Mouse (Mus musculus) neural tube, embryonic 12.5 days (tissue): Measurements from ENCODE around the gene Hist1h3f. TPM values are rescaled to one million over a fixed set of nuclear protein-coding genes. Genes with fewer than 3 reads are reported as not detected.
"Not testable (repeated sequence)": the region's sequence is repeated elsewhere in the genome, so short reads cannot be mapped to it uniquely, and the experiment has no call there.

Experiments
- ATAC-seq: fragments of 200-750 bp; cut with Nextera tagmentation; 2 replicates; pipeline ENCODE4 v1.8.0; 2017; ENCODE audit warnings: low read depth, mild to moderate bottlenecking, moderate TSS enrichment, moderate library complexity; ENCODE audit not compliant: low FRiP score
- H3K27ac ChIP-seq: fragments of 300-500 bp; sonication (generic); 2 replicates; pipeline ENCODE4 v1.5.1; 2016
- H3K27me3 ChIP-seq: fragments of 300-500 bp; sonication (generic); replicated peaks from 2 replicates; pipeline ENCODE4 v1.6.1; 2016; ENCODE audit warnings: mild to moderate bottlenecking
- H3K36me3 ChIP-seq: fragments of 300-500 bp; sonication (generic); 2 replicates; pipeline ENCODE4 v1.6.1; 2016; ENCODE audit warnings: mild to moderate bottlenecking
- H3K4me1 ChIP-seq: fragments of 300-500 bp; sonication (generic); 2 replicates; pipeline ENCODE4 v1.6.1; 2016
- H3K4me2 ChIP-seq: fragments of 300-500 bp; sonication (generic); replicated peaks from 2 replicates; pipeline ENCODE4 v1.6.1; 2016; ENCODE audit warnings: mild to moderate bottlenecking
- H3K4me3 ChIP-seq: fragments of 300-500 bp; sonication (generic); 2 replicates; pipeline ENCODE4 v1.5.1; 2016
- H3K9ac ChIP-seq: fragments of 300-500 bp; sonication (generic); 2 replicates; pipeline ENCODE4 v1.6.1; 2016; ENCODE audit warnings: mild to moderate bottlenecking
- H3K9me3 ChIP-seq: fragments of 300-500 bp; sonication (generic); 2 replicates; pipeline ENCODE4 v1.6.1; 2016; ENCODE audit warnings: mild to moderate bottlenecking
- WGBS: fragments of 180-500 bp; shearing (Covaris S2); methylation state at CpG from one replicate; pipeline ENCODE4 v1.1.7; 2016; 5-methylcytosine and 5-hydroxymethylcytosine counted together
- polyA plus RNA-seq: library from polyadenylated mRNA; unstranded; fragments of >200 nt; fragmentation: Nextera tagmentation; extraction: Ambion mirVana; gene quantifications from 2 replicates; pipeline ENCODE4 v1.2.1, GENCODE M21; 2016

Gene Hist1h3f
- polyA plus RNA-seq, 1 experiment from 2014 or later, result 0.60 TPM

- WGBS, result 0% methylated on average over 13 of the region's 14 CpGs
- H3K27me3 ChIP-seq, H3K9me3 ChIP-seq, H3K27ac ChIP-seq, H3K36me3 ChIP-seq, H3K4me1 ChIP-seq: not testable (repeated sequence)
- Histone ChIP-seq H3K9ac (peak overlapping the region; percentile 61; the same call in 1 of the 2 replicates), H3K4me2 (peak overlapping the region; percentile 52), H3K4me3 (peak overlapping the region; percentile 48)
- ATAC-seq, result peak; percentile 1
Measured at GRCm38 (mm10) chr13:23544787-23545120, 902 bp downstream of the Hist1h3f start.

- Histone ChIP-seq H3K9ac (no peak overlapping the region), H3K4me1 (peaks cover 7% of the 10 kb centered on the region; the same call in 1 of the 2 replicates), H3K36me3 (no peaks in the 10 kb centered on the region), H3K9me3 (no peaks in the 10 kb centered on the region), H3K4me2 (no peak overlapping the region), H3K27ac (no peak overlapping the region), H3K27me3 (no peaks in the 10 kb centered on the region), H3K4me3 (no peak overlapping the region)
- ATAC-seq, result no peak
- 89% methylated on average over 5 of the region's 5 CpGs for WGBS
Measured at GRCm38 (mm10) chr13:23546694-23547093, 2.8 kb downstream of the Hist1h3f start.

- H3K27me3 ChIP-seq, result no peaks in the 10 kb centered on the region
- H3K4me3 ChIP-seq, result peak overlapping the region; percentile 41
- 4% methylated on average over 3 of the region's 3 CpGs for WGBS
- H3K4me1 ChIP-seq, result peaks cover 12% of the 10 kb centered on the region; the same call in 1 of the 2 replicates
- no peak for ATAC-seq
- H3K4me2 ChIP-seq, result peak overlapping the region; percentile 65
- H3K36me3 ChIP-seq, result no peaks in the 10 kb centered on the region
- peak overlapping the region; percentile 43 for H3K27ac ChIP-seq
- H3K9ac ChIP-seq, result peak overlapping the region; percentile 53
- H3K9me3 ChIP-seq, result no peaks in the 10 kb centered on the region
Measured at GRCm38 (mm10) chr13:23550761-23551145, 6.9 kb downstream of the Hist1h3f start.

- peak; percentile 80 for ATAC-seq
- not testable (repeated sequence) for H3K27me3 ChIP-seq, H3K36me3 ChIP-seq, H3K9me3 ChIP-seq
- Histone ChIP-seq H3K4me2 (peak within 1 kb of the TSS; percentile 65), H3K27ac (peak within 1 kb of the TSS; percentile 43), H3K4me1 (peaks cover 12% of the 10 kb centered on the region; the same call in 1 of the 2 replicates), H3K4me3 (peak within 1 kb of the TSS; percentile 41), H3K9ac (peak within 1 kb of the TSS; percentile 53)
- under 1% methylated on average over 47 of the region's 47 CpGs for WGBS
Measured at GRCm38 (mm10) chr13:23551146-23551834, 7.4 kb downstream of the Hist1h3f start, which contains the start of gene Hist1h4f. TSS of gene Hist1h4f (minus strand) at chr13:23551648.

GRCm38 (mm10) chr13:23551931-23552914 lies 8.4 kb downstream of the Hist1h3f start:
- Histone ChIP-seq H3K9ac (0 out of 2 replicates have a peak overlapping the region, but pooled peaks have one; percentile 53), H3K4me2 (peak overlapping the region; percentile 65), H3K27ac (no peak overlapping the region; the same call in 1 of the 2 replicates), H3K36me3 (no peaks in the 10 kb centered on the region), H3K9me3 (no peaks in the 10 kb centered on the region), H3K27me3 (no peaks in the 10 kb centered on the region), H3K4me1 (peaks cover 12% of the 10 kb centered on the region; the same call in 1 of the 2 replicates), H3K4me3 (peak overlapping the region; percentile 41; the same call in 1 of the 2 replicates)
- WGBS, result 54% methylated on average over 8 of the region's 8 CpGs
- no peak for ATAC-seq

GRCm38 (mm10) chr13:23552962-23553361 lies 9.1 kb downstream of the Hist1h3f start, which contains the start of gene Hist1h1d:
TSS of gene Hist1h1d (plus strand) at chr13:23553262.
- ATAC-seq, result no peak
- Histone ChIP-seq H3K4me1 (peaks cover 12% of the 10 kb centered on the region; the same call in 1 of the 2 replicates), H3K9ac (no peak within 1 kb of the TSS), H3K4me2 (peak within 1 kb of the TSS; percentile 98; the same call in 1 of the 2 replicates), H3K9me3 (no peaks in the 10 kb centered on the region), H3K27me3 (no peaks in the 10 kb centered on the region), H3K27ac (no peak within 1 kb of the TSS; the same call in 1 of the 2 replicates), H3K36me3 (no peaks in the 10 kb centered on the region), H3K4me3 (no peak within 1 kb of the TSS)

GRCm38 (mm10) chr13:23554393-23554792 lies 10.5 kb downstream of the Hist1h3f start:
- no peak for ATAC-seq
- peaks cover 12% of the 10 kb centered on the region; the same call in 1 of the 2 replicates for H3K4me1 ChIP-seq
- H3K27me3 ChIP-seq, result no peaks in the 10 kb centered on the region
- peak overlapping the region; percentile 57 for H3K4me3 ChIP-seq
- peak overlapping the region; percentile 98 for H3K4me2 ChIP-seq
- peak overlapping the region; percentile 86; the same call in 1 of the 2 replicates for H3K9ac ChIP-seq
- H3K36me3 ChIP-seq, result no peaks in the 10 kb centered on the region
- WGBS, result 23% methylated on average over 9 of the region's 9 CpGs
- no peak overlapping the region for H3K27ac ChIP-seq
- H3K9me3 ChIP-seq, result no peaks in the 10 kb centered on the region

GRCm38 (mm10) chr13:23554925-23555838 lies 11.3 kb downstream of the Hist1h3f start:
- no peaks in the 10 kb centered on the region for H3K36me3 ChIP-seq
- peak; percentile 88 for ATAC-seq
- H3K9ac ChIP-seq, result peak overlapping the region; percentile 86
- H3K4me1 ChIP-seq, result peaks cover 12% of the 10 kb centered on the region; the same call in 1 of the 2 replicates
- H3K4me3 ChIP-seq, result peak overlapping the region; percentile 57
- under 1% methylated on average over 54 of the region's 54 CpGs for WGBS
- H3K27me3 ChIP-seq, result no peaks in the 10 kb centered on the region
- no peaks in the 10 kb centered on the region for H3K9me3 ChIP-seq
- H3K27ac ChIP-seq, result peak overlapping the region; percentile 92
- H3K4me2 ChIP-seq, result peak overlapping the region; percentile 98

- Histone ChIP-seq H3K4me2 (peak overlapping the region; percentile 98), H3K4me3 (peak overlapping the region; percentile 57), H3K27me3 (no peaks in the 10 kb centered on the region), H3K36me3 (no peaks in the 10 kb centered on the region), H3K9me3 (no peaks in the 10 kb centered on the region), H3K4me1 (peaks cover 7% of the 10 kb centered on the region; the same call in 1 of the 2 replicates), H3K27ac (peak overlapping the region; percentile 92), H3K9ac (peak overlapping the region; percentile 86)
- ATAC-seq, result peak; percentile 59
- under 1% methylated on average over 18 of the region's 18 CpGs for WGBS
Measured at GRCm38 (mm10) chr13:23555839-23556416, 12.1 kb downstream of the Hist1h3f start.

GRCm38 (mm10) chr13:23556906-23557305 lies 13.1 kb downstream of the Hist1h3f start:
- H3K4me3 ChIP-seq, result no peak overlapping the region
- 76% methylated on average over 3 of the region's 3 CpGs for WGBS
- peak overlapping the region; percentile 98; the same call in 1 of the 2 replicates for H3K4me2 ChIP-seq
- H3K27me3 ChIP-seq, result no peaks in the 10 kb centered on the region
- no peak overlapping the region for H3K27ac ChIP-seq
- ATAC-seq, result no peak
- H3K36me3 ChIP-seq, result no peaks in the 10 kb centered on the region
- H3K9ac ChIP-seq, result no peak overlapping the region
- H3K9me3 ChIP-seq, result no peaks in the 10 kb centered on the region
- H3K4me1 ChIP-seq, result peaks cover 5% of the 10 kb centered on the region; the same call in 1 of the 2 replicates

GRCm38 (mm10) chr13:23560699-23561098 lies 16.8 kb downstream of the Hist1h3f start:
- peak overlapping the region; percentile 27; the same call in 1 of the 2 replicates for H3K4me2 ChIP-seq

More at GRCm38 (mm10) chr13:23560699-23561098, 16.8 kb downstream of the Hist1h3f start:
- not testable (repeated sequence) for H3K27me3 ChIP-seq, H3K4me3 ChIP-seq, H3K36me3 ChIP-seq, H3K27ac ChIP-seq, H3K9me3 ChIP-seq, H3K9ac ChIP-seq, ATAC-seq, H3K4me1 ChIP-seq
- 20% methylated on average over 2 of the region's 2 CpGs for WGBS
